Mouse (Mus musculus) ES-E14 (cell line): Measurements from ENCODE around the gene Ms4a8a.

ENCODE experiments used
- CHD2 ChIP-seq: IDR thresholded peaks from 2 replicates; pipeline ENCODE4 v1.6.1; 2014; ENCODE audit warnings: mild to moderate bottlenecking, low read depth, low read length, inconsistent platforms
- HCFC1 ChIP-seq: IDR thresholded peaks from 2 replicates; pipeline ENCODE4 v1.6.1; 2012; ENCODE audit warnings: low read length, inconsistent platforms, borderline replicate concordance; ENCODE audit not compliant: insufficient read depth
- ZC3H11A ChIP-seq: IDR thresholded peaks from 2 replicates; pipeline ENCODE4 v1.6.1; 2012; ENCODE audit warnings: low read depth, mild to moderate bottlenecking, inconsistent platforms, low read length, borderline replicate concordance
- ZNF384 ChIP-seq: IDR thresholded peaks from 2 replicates; pipeline ENCODE4 v1.6.1; 2012; ENCODE audit warnings: low read depth, low read length, inconsistent platforms

- TF ChIP-seq ZNF384 (no peak), HCFC1 (no peak), CHD2 (no peak), ZC3H11A (no peak)
Measured at GRCm38 (mm10) chr19:11050286-11050685, 30.6 kb downstream of the Ms4a8a start.
